Mouse (Mus musculus): ENCODE measurements around the gene Gtpbp8. TPM values are rescaled to one million over a fixed set of nuclear protein-coding genes. Genes with fewer than 3 reads are reported as not detected.

The Gtpbp8 gene
- polyA plus RNA-seq (2012; rRNA removed) = 12.1 and 12.5 TPM in 2 replicates
- polyA plus RNA-seq (2014; fragmentation: Nextera tagmentation; extraction: Ambion mirVana) = 27.2 and 28.4 TPM in 2 replicates

DNA sequence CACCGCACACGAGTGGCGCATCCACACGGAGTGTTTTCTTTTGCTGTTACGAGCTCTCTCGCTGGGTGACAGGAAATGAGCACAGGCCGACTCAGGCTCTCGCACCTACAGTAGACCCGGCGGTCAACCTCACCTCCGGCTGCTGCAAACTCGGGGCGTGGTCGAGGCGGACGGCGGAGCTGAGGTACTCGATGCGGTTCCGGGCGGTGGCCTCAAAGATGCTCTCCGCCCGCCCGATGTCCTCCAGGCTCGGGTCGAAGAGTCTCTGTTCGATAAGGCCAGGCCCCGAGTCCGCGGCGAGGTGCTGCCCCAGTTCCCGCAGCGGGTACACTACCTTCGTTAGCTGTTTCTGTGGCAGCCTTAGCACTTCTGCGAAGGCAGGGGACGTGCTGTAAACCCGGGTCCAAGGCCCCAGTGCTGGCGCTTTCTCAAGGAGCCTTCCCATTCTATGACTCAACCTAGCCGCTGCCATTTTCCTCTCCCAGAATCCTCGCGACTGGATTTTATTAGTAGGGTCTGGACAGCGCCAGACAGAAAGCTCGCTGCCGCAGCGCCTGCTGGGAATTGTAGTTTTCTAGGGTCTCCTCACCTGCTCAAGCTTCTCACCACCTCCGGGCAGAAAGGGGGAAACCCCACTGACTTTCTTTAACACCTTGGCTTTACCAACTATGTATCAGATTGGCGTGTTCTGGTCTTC lies at the start of gene Gtpbp8:
Gtpbp8 (minus strand) TSS at position 498 of the 697 bp plus-strand sequence.
- H3K4me2 ChIP-seq (replicated peaks; ENCODE audit: low read depth, low read length, severe bottlenecking) = peak within 1 kb of the TSS; percentile 70
- ATAC-seq (ENCODE audit: low FRiP score, low read depth) (peak; percentile 94), DNase-seq (ENCODE audit: low spot score) (peak; percentile 96)
- peak; percentile 62; the same call in 1 of the 2 replicates for TF ChIP-seq POLR2A (IDR thresholded peaks at IDR 0.05; ENCODE audit: borderline replicate concordance, extremely low read depth, insufficient read depth, insufficient read length)
- peaks cover 13% of the 10 kb centered on the region for H3K36me3 ChIP-seq (ENCODE audit: control insufficient read depth, insufficient read depth, low read length)
- peak within 1 kb of the TSS; percentile 59 for H3K4me3 ChIP-seq (replicated peaks; ENCODE audit: low read length)
- H3K27ac ChIP-seq (replicated peaks; ENCODE audit: low read depth, low read length) = peak within 1 kb of the TSS; percentile 91
- H3K9me3 ChIP-seq (ENCODE audit: control insufficient read depth, low read length) = no peaks in the 10 kb centered on the region
- peaks cover 8% of the 10 kb centered on the region; the same call in 1 of the 2 replicates for H3K4me1 ChIP-seq (ENCODE audit: control insufficient read depth, insufficient read depth, low read length)
- H3K27me3 ChIP-seq (ENCODE audit: control insufficient read depth, insufficient read depth, low read length) = no peaks in the 10 kb centered on the region
- peak within 1 kb of the TSS; percentile 73 for H3K9ac ChIP-seq (ENCODE audit: low read depth, low read length, severe bottlenecking)
- under 1% methylated on average over 40 of the region's 47 CpGs for WGBS

DNA sequence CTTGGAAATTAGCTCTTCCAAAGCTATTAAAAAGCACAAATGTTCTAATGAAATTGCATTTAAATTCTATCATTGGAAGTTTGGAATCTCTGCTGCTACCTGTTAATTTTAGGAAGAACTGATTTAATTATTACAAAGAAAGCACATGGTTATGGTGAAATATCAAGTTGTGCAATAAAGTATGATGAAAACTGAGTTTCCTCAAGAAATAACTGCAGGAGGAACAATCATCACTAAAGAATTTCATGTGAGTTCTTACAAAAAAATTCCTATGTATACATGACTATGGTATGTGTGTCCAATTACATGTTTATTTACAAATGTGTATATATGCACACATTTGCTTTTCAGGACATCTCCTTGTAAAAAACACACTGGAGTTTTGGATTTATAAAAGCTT lies 48.3 kb upstream of the Gtpbp8 start:
- Histone ChIP-seq H3K4me2 (replicated peaks; ENCODE audit: low read depth, low read length, severe bottlenecking) (no peak overlapping the region), H3K27me3 (ENCODE audit: control insufficient read depth, insufficient read depth, low read length) (no peaks in the 10 kb centered on the region), H3K4me1 (ENCODE audit: control insufficient read depth, insufficient read depth, low read length) (no peaks in the 10 kb centered on the region), H3K36me3 (ENCODE audit: control insufficient read depth, insufficient read depth, low read length) (no peaks in the 10 kb centered on the region), H3K9ac (ENCODE audit: low read depth, low read length, severe bottlenecking) (no peak overlapping the region), H3K9me3 (ENCODE audit: control insufficient read depth, low read length) (no peaks in the 10 kb centered on the region), H3K4me3 (replicated peaks; ENCODE audit: low read length) (no peak overlapping the region), H3K27ac (replicated peaks; ENCODE audit: low read depth, low read length) (no peak overlapping the region)
- TF ChIP-seq POLR2A (IDR thresholded peaks at IDR 0.05; ENCODE audit: borderline replicate concordance, extremely low read depth, insufficient read depth, insufficient read length) = no peak
- no peak for ATAC-seq (ENCODE audit: low FRiP score, low read depth)
- no peak for DNase-seq (ENCODE audit: low spot score)

DNA sequence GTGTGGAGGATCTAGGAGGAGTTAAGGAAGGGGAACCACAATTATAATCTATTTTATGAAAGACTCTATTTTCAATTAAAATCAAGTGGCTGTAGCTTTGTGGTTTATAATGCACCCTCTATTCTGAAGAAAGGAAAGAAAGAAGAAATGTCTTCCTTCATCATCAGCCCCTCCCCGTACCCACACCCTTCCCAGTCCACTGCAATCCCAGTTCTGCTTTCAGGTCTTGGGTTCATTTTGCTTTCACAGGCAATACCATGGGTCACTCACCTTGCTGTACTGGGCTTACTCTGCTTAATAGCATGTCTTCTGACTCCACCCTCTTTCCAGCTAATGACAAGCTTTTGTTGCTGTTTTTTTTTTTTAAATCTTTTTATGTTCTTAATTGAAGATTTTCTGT lies 40.8 kb upstream of the Gtpbp8 start:
- DNase-seq (ENCODE audit: low spot score) (no peak), ATAC-seq (ENCODE audit: low FRiP score, low read depth) (no peak)
- 84% methylated on average over 1 of the region's 1 CpGs for WGBS
- H3K4me1 ChIP-seq (ENCODE audit: control insufficient read depth, insufficient read depth, low read length) = no peaks in the 10 kb centered on the region
- H3K4me2 ChIP-seq (replicated peaks; ENCODE audit: low read depth, low read length, severe bottlenecking) = no peak overlapping the region
- H3K27ac ChIP-seq (replicated peaks; ENCODE audit: low read depth, low read length) = no peak overlapping the region
- no peaks in the 10 kb centered on the region for H3K36me3 ChIP-seq (ENCODE audit: control insufficient read depth, insufficient read depth, low read length)
- TF ChIP-seq POLR2A (IDR thresholded peaks at IDR 0.05; ENCODE audit: borderline replicate concordance, extremely low read depth, insufficient read depth, insufficient read length) = no peak
- H3K27me3 ChIP-seq (ENCODE audit: control insufficient read depth, insufficient read depth, low read length) = no peaks in the 10 kb centered on the region
- H3K4me3 ChIP-seq (replicated peaks; ENCODE audit: low read length) = no peak overlapping the region
- H3K9ac ChIP-seq (ENCODE audit: low read depth, low read length, severe bottlenecking) = no peak overlapping the region
- H3K9me3 ChIP-seq (ENCODE audit: control insufficient read depth, low read length) = no peaks in the 10 kb centered on the region

DNA sequence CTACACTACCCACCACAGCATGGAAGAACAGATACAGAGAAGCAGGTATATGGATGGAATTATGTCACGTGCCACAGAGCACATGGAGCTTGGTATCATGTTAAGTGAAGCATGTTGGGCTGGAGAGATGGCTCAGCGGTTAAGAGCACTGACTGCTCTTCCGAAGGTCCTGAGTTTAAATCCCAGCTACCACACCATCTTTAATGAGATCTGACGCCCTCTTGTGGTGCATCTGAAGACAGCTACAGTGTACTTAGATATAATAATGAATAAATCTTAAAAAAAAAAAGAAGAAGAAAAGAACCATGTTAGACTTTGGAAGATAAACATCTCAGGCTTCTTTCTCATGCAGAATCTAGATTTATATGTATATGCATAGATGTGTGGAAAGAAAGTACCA lies 34.6 kb upstream of the Gtpbp8 start:
- no peaks in the 10 kb centered on the region for H3K27me3 ChIP-seq (ENCODE audit: control insufficient read depth, insufficient read depth, low read length)
- no peak overlapping the region for H3K4me2 ChIP-seq (replicated peaks; ENCODE audit: low read depth, low read length, severe bottlenecking)
- no peak for TF ChIP-seq POLR2A (IDR thresholded peaks at IDR 0.05; ENCODE audit: borderline replicate concordance, extremely low read depth, insufficient read depth, insufficient read length)
- no peaks in the 10 kb centered on the region for H3K36me3 ChIP-seq (ENCODE audit: control insufficient read depth, insufficient read depth, low read length)
- no peak overlapping the region for H3K27ac ChIP-seq (replicated peaks; ENCODE audit: low read depth, low read length)
- no peak overlapping the region for H3K4me3 ChIP-seq (replicated peaks; ENCODE audit: low read length)
- ATAC-seq (ENCODE audit: low FRiP score, low read depth) (no peak), DNase-seq (ENCODE audit: low spot score) (no peak)
- no peak overlapping the region for H3K9ac ChIP-seq (ENCODE audit: low read depth, low read length, severe bottlenecking)
- no peaks in the 10 kb centered on the region for H3K9me3 ChIP-seq (ENCODE audit: control insufficient read depth, low read length)
- whole genome bisulfite sequencing = 75% methylated on average over 4 of the region's 4 CpGs
- H3K4me1 ChIP-seq (ENCODE audit: control insufficient read depth, insufficient read depth, low read length) = no peaks in the 10 kb centered on the region

DNA sequence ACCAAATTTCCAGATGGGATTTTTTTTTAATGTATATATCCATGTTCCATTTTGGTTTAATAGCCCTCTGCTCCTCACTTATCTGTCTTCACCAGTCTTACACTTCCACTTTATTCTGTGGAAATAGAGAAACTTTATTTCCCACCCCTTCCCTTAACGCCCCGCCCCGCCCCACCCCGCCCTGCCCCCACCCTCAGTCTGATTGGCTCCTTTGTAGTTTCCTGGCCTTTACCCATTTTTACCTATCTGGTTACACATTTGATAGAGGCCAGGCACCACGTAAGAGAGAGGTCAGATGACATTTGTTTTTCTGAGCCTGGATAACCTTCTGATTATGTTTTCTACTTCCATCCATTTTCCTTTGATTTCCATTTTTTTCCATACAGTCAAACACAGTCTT lies 33.3 kb upstream of the Gtpbp8 start:
- Histone ChIP-seq H3K36me3 (ENCODE audit: control insufficient read depth, insufficient read depth, low read length) (no peaks in the 10 kb centered on the region), H3K27me3 (ENCODE audit: control insufficient read depth, insufficient read depth, low read length) (no peaks in the 10 kb centered on the region), H3K9ac (ENCODE audit: low read depth, low read length, severe bottlenecking) (no peak overlapping the region), H3K4me3 (replicated peaks; ENCODE audit: low read length) (no peak overlapping the region), H3K4me1 (ENCODE audit: control insufficient read depth, insufficient read depth, low read length) (no peaks in the 10 kb centered on the region), H3K4me2 (replicated peaks; ENCODE audit: low read depth, low read length, severe bottlenecking) (no peak overlapping the region), H3K27ac (replicated peaks; ENCODE audit: low read depth, low read length) (no peak overlapping the region), H3K9me3 (ENCODE audit: control insufficient read depth, low read length) (no peaks in the 10 kb centered on the region)
- WGBS = 81% methylated on average over 5 of the region's 5 CpGs
- no peak for TF ChIP-seq POLR2A (IDR thresholded peaks at IDR 0.05; ENCODE audit: borderline replicate concordance, extremely low read depth, insufficient read depth, insufficient read length)
- DNase-seq (ENCODE audit: low spot score) = no peak
- ATAC-seq (ENCODE audit: low FRiP score, low read depth) = no peak

All from limb, embryonic 14.5 days (tissue).